Mouse (Mus musculus): ENCODE measurements around the gene Pnldc1. TPM values are rescaled to one million over a fixed set of nuclear protein-coding genes. Genes with fewer than 3 reads are reported as not detected.

The Pnldc1 gene
- polyA plus RNA-seq, 1 experiment = 4.5 TPM

DNA sequence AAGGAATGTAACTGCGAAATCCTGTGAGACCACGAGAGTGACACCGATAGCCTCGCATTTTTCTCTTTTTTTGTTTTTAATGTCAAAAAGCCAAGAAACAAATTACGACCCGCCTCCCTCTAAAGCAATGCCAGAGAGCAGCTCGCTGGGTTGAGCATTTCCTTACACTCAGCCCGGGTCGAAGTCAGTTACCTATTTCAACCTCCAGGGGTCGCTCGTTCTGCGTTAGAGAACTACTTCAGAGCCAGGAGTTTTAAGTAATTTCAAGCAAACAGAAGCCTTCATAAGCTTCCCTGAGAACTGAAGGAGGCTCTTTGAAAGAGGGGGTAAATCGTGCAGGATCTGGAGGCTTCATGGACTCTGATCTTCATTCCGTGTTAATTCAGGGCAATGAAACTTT is 29.9 kb downstream of the Pnldc1 start:
- peak; percentile 67; the same call in 1 of the 2 replicates for TF ChIP-seq CTCF (IDR thresholded peaks at IDR 0.05; ENCODE audit: borderline replicate concordance, insufficient read depth, low read depth, low read length)
- TF ChIP-seq POLR2A (IDR thresholded peaks at IDR 0.05; ENCODE audit: borderline replicate concordance, insufficient read depth, low read length) = no peak
- 2% methylated on average over 14 of the region's 14 CpGs for WGBS
- H3K27ac ChIP-seq (ENCODE audit: insufficient read depth, low read length) = no peak overlapping the region
- H3K4me1 ChIP-seq (ENCODE audit: control insufficient read depth, insufficient read depth, low read length) = no peaks in the 10 kb centered on the region
- no peak overlapping the region for H3K4me3 ChIP-seq (replicated peaks; ENCODE audit: insufficient read depth, low read depth, low read length)
- peak; percentile 72 to 82 for DNase-seq
- H3K27me3 ChIP-seq (ENCODE audit: control insufficient read depth, insufficient read depth, low read length) = no peaks in the 10 kb centered on the region

DNA sequence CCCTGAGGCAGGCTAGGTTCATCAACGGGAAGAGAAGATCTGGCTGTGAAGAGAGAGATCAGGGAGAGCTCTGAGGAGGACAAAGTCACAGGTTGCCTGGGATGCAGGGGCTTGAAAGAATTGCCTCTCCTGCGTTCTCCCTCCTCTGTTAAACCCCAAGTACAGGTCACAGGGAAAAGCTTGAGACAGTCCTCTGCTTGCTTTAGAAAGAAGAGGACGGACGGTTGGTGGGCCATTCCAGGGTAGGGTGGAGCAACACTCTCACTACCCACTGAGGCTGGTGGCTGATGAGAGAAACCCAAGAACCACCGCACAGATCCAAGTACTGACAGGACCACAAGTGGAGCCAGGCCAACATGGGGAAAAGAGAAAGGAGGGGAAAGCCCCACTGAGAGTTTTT is 34.3 kb downstream of the Pnldc1 start, which contains the start of gene Mrgprh:
TSS of gene Mrgprh (plus strand) at position 301 of the 400 bp plus-strand sequence.
- 89% methylated on average over 5 of the region's 5 CpGs for WGBS
- Histone ChIP-seq H3K27ac (ENCODE audit: insufficient read depth, low read length) (no peak within 1 kb of the TSS), H3K27me3 (ENCODE audit: control insufficient read depth, insufficient read depth, low read length) (no peaks in the 10 kb centered on the region), H3K4me1 (ENCODE audit: control insufficient read depth, insufficient read depth, low read length) (peaks cover 9% of the 10 kb centered on the region; the same call in 1 of the 2 replicates), H3K4me3 (replicated peaks; ENCODE audit: insufficient read depth, low read depth, low read length) (no peak within 1 kb of the TSS)
- DNase-seq = no peak
- TF ChIP-seq POLR2A (IDR thresholded peaks at IDR 0.05; ENCODE audit: borderline replicate concordance, insufficient read depth, low read length) (no peak), CTCF (IDR thresholded peaks at IDR 0.05; ENCODE audit: borderline replicate concordance, insufficient read depth, low read depth, low read length) (no peak)

DNA sequence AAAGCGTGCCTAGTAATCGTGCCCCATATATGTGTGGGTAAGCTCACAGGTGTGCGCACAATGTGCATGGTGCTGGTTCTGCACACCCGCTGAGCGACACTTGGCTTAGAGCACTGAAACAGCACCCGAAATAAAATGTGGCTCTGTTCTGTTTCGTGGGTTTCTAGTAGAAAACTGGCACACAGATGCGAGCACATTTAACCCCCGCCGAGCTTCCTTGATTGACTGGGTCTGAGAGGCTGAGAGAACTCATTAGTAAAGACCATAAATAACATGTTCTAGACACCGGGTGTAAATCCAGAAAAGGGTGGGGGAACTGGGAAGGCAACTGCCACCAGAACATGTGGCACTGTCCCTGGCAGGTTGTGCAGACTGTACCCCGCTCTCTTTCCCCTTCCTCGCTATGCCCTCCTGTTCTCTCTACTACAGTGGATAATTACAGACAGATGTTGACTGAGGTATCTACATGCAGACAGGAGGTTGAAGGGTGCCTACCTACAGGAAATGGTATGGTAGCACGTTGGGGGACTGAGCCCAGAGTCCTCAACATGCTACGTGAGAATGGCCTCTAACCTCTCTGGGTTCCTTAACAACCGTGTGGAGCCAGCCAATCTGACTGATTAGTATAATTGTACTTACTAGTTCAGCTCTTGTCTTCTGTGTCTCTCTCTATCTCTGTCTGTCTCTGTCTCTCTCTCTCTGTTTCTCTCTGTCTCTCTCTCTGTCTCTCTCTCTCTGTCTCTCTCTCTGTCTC is 37.6 kb downstream of the Pnldc1 start:
- 22% methylated on average over 16 of the region's 16 CpGs for WGBS
- peak; percentile 43 to 55 for DNase-seq

DNA sequence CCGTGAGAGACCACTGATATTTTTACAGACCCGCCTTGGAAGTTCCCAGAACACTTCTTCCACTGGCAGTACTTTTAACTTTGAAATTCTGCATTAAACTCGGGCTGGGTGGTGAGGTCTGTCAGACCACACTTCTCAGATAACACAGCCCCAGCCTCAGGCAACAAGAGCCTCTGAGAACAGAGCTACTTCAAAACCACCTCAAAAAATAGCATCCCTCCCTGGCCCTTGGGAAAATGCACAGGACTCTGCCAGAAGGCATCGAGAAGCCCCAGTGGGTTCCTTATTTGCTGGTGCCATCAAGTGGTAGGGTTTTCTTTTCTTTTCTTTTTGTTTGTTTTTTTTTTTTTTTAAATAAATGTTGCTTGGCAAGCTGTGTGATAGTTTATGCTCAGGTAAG is 41.4 kb downstream of the Pnldc1 start:
- no peak overlapping the region for H3K4me3 ChIP-seq (replicated peaks; ENCODE audit: insufficient read depth, low read depth, low read length)
- no peaks in the 10 kb centered on the region; the same call in 1 of the 2 replicates for H3K27me3 ChIP-seq (ENCODE audit: control insufficient read depth, insufficient read depth, low read length)
- TF ChIP-seq CTCF (IDR thresholded peaks at IDR 0.05; ENCODE audit: borderline replicate concordance, insufficient read depth, low read depth, low read length) (no peak), POLR2A (IDR thresholded peaks at IDR 0.05; ENCODE audit: borderline replicate concordance, insufficient read depth, low read length) (no peak)
- DNase-seq = no peak
- H3K27ac ChIP-seq (ENCODE audit: insufficient read depth, low read length) = no peak overlapping the region
- 60% methylated on average over 4 of the region's 4 CpGs for WGBS
- H3K4me1 ChIP-seq (ENCODE audit: control insufficient read depth, insufficient read depth, low read length) = peaks cover 14% of the 10 kb centered on the region

More for the DNA sequence above, 37.6 kb downstream of the Pnldc1 start:
- Histone ChIP-seq H3K27me3 (ENCODE audit: control insufficient read depth, insufficient read depth, low read length) (no peaks in the 10 kb centered on the region; the same call in 1 of the 2 replicates), H3K4me1 (ENCODE audit: control insufficient read depth, insufficient read depth, low read length) (peaks cover 9% of the 10 kb centered on the region; the same call in 1 of the 2 replicates), H3K27ac (ENCODE audit: insufficient read depth, low read length) (no peak overlapping the region), H3K4me3 (replicated peaks; ENCODE audit: insufficient read depth, low read depth, low read length) (peak overlapping the region; percentile 51)
- TF ChIP-seq POLR2A (IDR thresholded peaks at IDR 0.05; ENCODE audit: borderline replicate concordance, insufficient read depth, low read length) (no peak), CTCF (IDR thresholded peaks at IDR 0.05; ENCODE audit: borderline replicate concordance, insufficient read depth, low read depth, low read length) (no peak)

DNA sequence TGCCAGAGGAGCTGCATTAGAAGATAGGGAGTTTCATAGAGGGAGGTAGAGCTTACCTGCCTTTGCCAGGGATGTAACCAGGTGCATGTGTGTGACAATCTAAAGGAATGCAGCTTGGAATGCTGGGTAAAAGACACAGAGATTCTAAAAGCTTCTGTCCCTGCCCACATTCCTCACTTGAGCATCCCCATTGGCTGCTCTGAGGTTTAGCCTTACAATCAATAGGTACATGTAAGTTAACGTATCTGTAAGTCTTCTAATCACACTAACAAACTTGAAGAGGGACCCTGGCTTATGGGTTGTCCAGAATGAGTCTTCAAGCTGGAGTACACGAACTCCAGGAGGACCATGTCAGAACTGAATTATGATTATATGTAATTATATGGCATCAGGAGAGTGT is 42.0 kb downstream of the Pnldc1 start, which contains the start of gene Mas1:
TSS of gene Mas1 (minus strand) at position 101 of the 400 bp plus-strand sequence.
- no peak for DNase-seq
- TF ChIP-seq POLR2A (IDR thresholded peaks at IDR 0.05; ENCODE audit: borderline replicate concordance, insufficient read depth, low read length) (no peak), CTCF (IDR thresholded peaks at IDR 0.05; ENCODE audit: borderline replicate concordance, insufficient read depth, low read depth, low read length) (no peak)
- H3K4me1 ChIP-seq (ENCODE audit: control insufficient read depth, insufficient read depth, low read length) = peaks cover 14% of the 10 kb centered on the region
- H3K27me3 ChIP-seq (ENCODE audit: control insufficient read depth, insufficient read depth, low read length) = no peaks in the 10 kb centered on the region; the same call in 1 of the 2 replicates
- H3K27ac ChIP-seq (ENCODE audit: insufficient read depth, low read length) = no peak within 1 kb of the TSS
- 76% methylated on average over 2 of the region's 2 CpGs for WGBS
- H3K4me3 ChIP-seq (replicated peaks; ENCODE audit: insufficient read depth, low read depth, low read length) = no peak within 1 kb of the TSS

DNA sequence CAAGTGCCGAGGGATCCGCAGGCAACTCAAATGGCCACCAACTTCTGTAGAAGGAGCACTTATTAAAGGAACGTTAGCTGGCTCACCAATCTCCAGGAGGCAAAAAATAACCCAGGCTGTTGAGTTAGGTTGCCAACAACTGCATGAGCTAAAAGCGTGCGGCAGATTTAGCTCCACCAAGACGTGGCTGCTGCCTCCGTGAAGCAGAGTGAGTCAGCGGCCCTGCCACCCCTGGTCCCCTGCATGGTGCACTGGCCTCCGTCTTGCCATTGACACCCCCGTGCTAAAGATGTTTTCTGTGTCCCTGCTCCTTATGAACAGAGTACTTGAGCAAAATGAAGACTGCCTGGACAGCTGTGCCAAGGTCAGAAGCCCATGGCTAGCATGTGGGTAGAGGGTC is 43.2 kb downstream of the Pnldc1 start:
- Histone ChIP-seq H3K27ac (ENCODE audit: insufficient read depth, low read length) (no peak overlapping the region), H3K27me3 (ENCODE audit: control insufficient read depth, insufficient read depth, low read length) (no peaks in the 10 kb centered on the region; the same call in 1 of the 2 replicates), H3K4me3 (replicated peaks; ENCODE audit: insufficient read depth, low read depth, low read length) (no peak overlapping the region), H3K4me1 (ENCODE audit: control insufficient read depth, insufficient read depth, low read length) (peaks cover 7% of the 10 kb centered on the region)
- TF ChIP-seq CTCF (IDR thresholded peaks at IDR 0.05; ENCODE audit: borderline replicate concordance, insufficient read depth, low read depth, low read length) (no peak), POLR2A (IDR thresholded peaks at IDR 0.05; ENCODE audit: borderline replicate concordance, insufficient read depth, low read length) (no peak)
- no peak for DNase-seq
- WGBS = 56% methylated on average over 10 of the region's 10 CpGs

DNA sequence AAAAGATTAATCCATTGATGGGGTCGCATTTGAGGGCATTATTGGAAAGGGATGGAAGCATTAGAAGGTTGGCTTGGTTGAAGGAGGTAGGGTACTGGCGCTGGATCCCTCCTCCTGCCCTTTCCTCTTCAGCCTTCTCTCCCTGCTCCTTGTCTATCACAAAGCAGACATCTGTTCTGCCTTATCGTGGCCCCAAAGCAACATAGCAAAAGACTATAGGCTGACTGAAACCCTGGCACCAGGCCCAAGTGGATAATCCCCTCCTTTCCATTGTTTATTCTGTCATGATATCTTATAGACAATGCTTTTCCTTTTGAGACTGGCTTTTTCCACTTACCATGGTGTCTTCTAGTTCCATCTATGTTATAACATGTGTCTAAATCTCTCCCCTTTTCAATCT is 44.6 kb downstream of the Pnldc1 start:
- Histone ChIP-seq H3K27ac (ENCODE audit: insufficient read depth, low read length) (no peak overlapping the region), H3K4me1 (ENCODE audit: control insufficient read depth, insufficient read depth, low read length) (peaks cover 6% of the 10 kb centered on the region), H3K4me3 (replicated peaks; ENCODE audit: insufficient read depth, low read depth, low read length) (no peak overlapping the region), H3K27me3 (ENCODE audit: control insufficient read depth, insufficient read depth, low read length) (no peaks in the 10 kb centered on the region; the same call in 1 of the 2 replicates)
- DNase-seq = no peak
- TF ChIP-seq POLR2A (IDR thresholded peaks at IDR 0.05; ENCODE audit: borderline replicate concordance, insufficient read depth, low read length) (no peak), CTCF (IDR thresholded peaks at IDR 0.05; ENCODE audit: borderline replicate concordance, insufficient read depth, low read depth, low read length) (no peak)
- 71% methylated on average over 3 of the region's 3 CpGs for WGBS

DNA sequence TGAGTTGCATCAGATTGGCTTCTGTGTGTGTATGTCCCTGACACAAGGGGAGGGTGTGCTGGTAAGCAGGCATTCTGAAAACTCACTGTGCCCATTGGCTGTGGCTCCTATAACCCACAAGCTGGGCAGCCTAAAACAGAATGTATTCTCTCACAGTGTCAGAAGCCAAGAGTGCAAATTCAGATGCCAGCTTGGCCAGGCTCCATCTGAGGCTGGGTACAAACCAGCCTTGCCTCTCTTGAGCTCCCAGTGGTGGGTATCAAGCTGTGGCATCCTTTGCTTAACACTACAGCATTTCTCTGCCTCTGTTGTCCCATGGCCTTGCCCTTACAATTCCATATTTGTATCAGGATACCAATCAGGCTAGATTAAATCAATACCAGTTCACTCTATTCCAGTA is 45.9 kb downstream of the Pnldc1 start:
- Histone ChIP-seq H3K27me3 (ENCODE audit: control insufficient read depth, insufficient read depth, low read length) (no peaks in the 10 kb centered on the region; the same call in 1 of the 2 replicates), H3K27ac (ENCODE audit: insufficient read depth, low read length) (no peak overlapping the region), H3K4me1 (ENCODE audit: control insufficient read depth, insufficient read depth, low read length) (peaks cover 6% of the 10 kb centered on the region), H3K4me3 (replicated peaks; ENCODE audit: insufficient read depth, low read depth, low read length) (no peak overlapping the region)
- TF ChIP-seq CTCF (IDR thresholded peaks at IDR 0.05; ENCODE audit: borderline replicate concordance, insufficient read depth, low read depth, low read length) (no peak), POLR2A (IDR thresholded peaks at IDR 0.05; ENCODE audit: borderline replicate concordance, insufficient read depth, low read length) (no peak)
- DNase-seq = peak; percentile 52 to 62
